Mouse (Mus musculus) fibroblast of lung, adult 2 months (primary cell): Measurements from ENCODE around the gene Clock.

Experiments used
- DNase-seq: peaks from one replicate; pipeline ENCODE4 v3.0.0-alpha.2; 2011; ENCODE audit warnings: low read depth

The Clock gene

GRCm38 (mm10) chr5:76304452-76305341 lies at the start of gene Clock:
Gene Clock (minus strand): TSS chr5:76304792.
- DNase-seq = peak; percentile 49

- no peak for DNase-seq
Measured at GRCm38 (mm10) chr5:76351953-76352611, 47.5 kb upstream of the Clock start.

DNA sequence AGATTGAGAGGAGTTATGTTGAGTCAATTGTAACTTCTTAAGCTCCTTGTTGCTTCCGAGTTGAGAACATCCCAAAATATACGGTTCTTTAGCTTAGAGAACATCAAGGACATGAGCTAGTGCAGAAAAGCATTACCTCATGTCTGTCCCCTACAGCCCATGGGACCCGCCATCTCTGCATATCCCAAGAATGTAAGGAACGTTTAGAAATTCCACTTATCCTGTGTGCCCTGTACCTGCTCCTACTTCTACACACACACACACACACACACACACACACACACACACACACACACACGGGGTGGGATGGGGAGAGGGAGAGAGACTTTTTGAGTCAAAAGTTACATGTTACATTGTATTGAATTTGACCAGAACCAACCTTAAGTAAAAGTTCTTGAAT lies 46.9 kb upstream of the Clock start:
- no peak for DNase-seq

- no peak for DNase-seq
Measured at GRCm38 (mm10) chr5:76346137-76346536, 41.5 kb upstream of the Clock start.

DNA sequence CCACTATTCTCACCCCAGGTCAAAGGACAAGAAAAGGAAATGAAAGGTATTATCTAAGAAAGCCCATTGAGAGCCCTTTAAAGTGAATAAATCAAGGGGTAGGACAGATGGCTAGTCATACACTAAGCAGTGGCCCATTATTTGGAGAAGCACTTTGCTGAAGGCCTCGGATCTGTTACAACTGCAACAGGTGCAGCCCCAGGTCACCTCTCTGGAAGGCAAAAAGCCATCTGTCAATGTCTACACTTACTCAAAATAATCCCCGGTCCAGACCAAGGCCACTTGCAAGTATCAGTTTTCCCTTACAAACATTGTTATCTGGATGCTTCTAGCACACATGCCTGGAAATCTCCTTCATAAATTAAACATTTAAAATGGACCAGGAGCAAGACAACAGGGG lies 36.3 kb upstream of the Clock start:
- no peak for DNase-seq

- DNase-seq = no peak
Measured at GRCm38 (mm10) chr5:76337100-76337499, 32.5 kb upstream of the Clock start.

DNA sequence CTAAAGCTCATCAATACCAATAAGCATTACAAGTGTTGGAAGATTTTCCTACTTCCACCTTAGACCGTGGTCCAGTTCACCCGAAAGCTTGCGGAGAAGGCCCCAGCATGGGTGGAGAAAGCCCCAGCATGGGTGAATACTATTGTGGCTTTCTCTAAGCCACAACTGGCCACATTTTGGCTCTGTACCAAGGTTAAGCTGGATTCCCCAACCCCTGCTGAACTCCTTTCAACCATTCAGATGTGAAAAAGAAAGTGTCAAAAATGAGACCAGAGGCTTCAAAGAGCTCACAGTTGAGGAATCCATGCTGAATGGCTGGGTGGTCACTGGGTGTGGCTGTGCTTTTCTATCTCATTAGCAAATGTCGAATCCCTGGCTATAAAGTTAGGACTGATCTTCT lies 29.2 kb upstream of the Clock start:
- no peak for DNase-seq

- DNase-seq = no peak
Measured at GRCm38 (mm10) chr5:76330953-76331352, 26.4 kb upstream of the Clock start, which contains the start of gene Pdcl2. Gene Pdcl2 (minus strand): TSS chr5:76331156.

- peak; percentile 52 for DNase-seq
Measured at GRCm38 (mm10) chr5:76327296-76327695, 22.7 kb upstream of the Clock start.

GRCm38 (mm10) chr5:76325113-76325512 lies 20.5 kb upstream of the Clock start:
- no peak for DNase-seq

DNA sequence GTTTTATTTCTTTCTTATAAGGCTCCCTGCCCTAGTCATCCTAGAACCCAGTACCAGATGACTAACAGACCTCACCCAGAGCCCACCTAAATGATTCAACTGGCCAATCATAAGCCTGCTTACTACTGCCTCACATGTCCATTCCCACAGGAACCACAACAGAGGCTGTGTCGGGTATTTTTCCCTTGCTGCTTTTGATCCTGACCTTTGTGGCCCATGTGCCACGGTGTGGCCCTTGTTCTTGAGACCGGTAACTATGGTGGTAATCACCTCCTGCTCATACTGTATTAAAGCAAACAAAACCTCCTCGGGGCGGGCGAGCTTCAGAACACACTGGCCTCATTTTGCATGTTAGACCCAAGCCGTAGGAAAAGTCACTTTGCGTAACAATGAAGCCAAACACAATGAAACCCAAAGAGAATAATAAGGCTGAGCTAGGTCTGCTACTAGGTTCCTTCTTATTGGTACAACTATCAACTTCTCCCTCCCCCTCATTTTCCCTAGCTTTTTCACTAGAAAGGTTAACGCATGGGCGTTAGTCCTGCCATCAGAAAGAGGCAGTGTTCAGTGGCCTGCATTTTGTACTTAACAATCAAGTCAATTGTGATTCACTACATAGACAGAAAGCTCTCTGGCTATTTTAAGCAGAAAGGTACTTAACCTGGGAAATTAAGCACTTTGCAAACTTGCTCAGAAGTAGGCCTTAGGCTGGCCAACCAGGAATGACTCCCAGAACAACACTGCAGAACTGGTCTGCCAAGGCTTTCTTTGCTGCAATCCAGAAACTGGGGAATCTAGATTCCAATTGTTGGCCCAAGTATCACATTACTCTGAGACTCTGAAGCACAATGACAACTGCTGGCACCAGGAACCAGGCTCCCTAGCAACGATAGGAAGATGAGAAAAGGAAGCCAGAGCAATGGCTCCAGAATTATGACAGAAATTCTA lies 16.9 kb upstream of the Clock start:
- DNase-seq = peak; percentile 10

- no peak for DNase-seq
Measured at GRCm38 (mm10) chr5:76308206-76308605, 3.6 kb upstream of the Clock start.

- no peak for DNase-seq
Measured at GRCm38 (mm10) chr5:76306261-76306660, 1.7 kb upstream of the Clock start.

DNA sequence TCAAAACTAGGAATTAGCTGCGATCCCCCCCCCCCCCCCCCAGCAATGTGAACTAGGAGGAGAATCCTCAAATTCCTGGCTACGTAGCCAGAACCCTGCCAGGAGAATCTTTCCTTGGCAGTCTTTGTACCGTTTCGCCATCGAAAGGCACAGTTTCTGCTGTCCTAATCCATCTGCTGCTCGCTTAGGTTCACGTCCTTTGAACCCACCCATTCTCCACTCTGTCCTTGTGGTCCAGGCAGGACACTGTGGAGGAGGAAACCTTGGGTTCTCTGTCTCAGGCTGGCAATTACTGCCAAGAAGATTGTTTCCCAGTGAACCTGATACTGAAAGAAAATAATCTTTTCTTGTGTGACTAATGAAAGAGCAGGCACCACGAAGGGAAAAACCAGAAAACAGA lies 1.0 kb upstream of the Clock start:
- DNase-seq = peak; percentile 10

- peak; percentile 17 for DNase-seq
Measured at GRCm38 (mm10) chr5:76303745-76304451, 694 bp downstream of the Clock start.

DNA sequence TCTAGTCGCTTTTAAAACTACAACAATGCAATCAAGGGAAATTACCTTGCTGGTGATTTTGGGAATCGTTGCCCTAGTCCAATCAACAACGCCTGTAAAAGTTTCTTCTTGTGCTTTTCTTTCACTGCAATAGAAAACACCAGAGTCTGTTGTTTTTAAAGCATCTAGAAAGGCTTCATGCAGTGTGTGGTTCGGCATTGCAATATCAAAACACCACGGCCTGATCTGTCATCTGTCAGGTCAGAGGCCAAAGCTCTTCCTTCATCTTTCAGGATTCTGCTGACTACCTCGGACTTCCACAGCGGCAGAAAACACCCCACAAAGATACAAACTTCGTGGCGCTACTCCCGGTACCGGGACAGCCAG lies 1.2 kb downstream of the Clock start:
- DNase-seq = no peak

GRCm38 (mm10) chr5:76302009-76302408 lies 2.6 kb downstream of the Clock start:
- DNase-seq = no peak

DNA sequence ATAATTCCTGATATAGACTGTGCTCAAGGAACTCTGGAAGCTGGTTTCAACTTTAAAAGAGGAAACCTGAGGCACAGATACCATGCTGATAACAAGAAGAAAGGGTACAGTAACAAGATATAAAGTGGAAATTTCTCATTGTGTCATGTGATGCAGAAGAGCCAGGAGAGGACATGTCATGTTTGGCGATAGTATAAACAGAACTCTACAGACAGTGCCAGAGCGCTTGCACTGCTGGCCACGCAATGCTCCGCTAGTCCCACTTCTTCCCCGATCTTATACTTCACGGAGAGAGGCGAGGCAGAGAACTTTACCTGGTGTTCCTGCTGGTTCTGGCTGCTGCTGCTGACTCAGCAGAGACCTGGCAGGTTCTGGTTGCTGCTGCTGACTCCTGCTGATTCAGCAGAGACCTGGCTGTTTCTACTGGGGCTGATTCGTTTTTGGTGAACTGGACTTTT lies 15.3 kb downstream of the Clock start:
- no peak for DNase-seq

DNA sequence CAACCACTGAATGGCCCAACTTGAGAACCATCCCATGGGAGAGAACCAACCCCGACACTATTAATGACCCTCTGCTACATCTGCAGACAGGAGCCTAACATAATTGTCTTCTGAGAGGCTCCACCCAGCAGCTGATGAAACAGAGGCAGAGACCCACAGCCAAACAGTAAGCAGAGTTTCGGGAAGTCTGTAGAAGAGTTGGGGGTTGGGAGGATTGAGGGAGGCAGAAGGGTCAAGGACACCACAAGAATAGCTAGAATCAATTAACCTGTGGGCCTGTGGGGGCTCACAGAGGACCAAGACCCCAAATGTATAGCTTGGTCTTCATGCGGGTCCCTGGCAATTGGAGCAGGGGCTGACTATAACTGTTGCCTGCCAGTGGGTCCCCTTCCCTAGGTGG lies 16.3 kb downstream of the Clock start:
- DNase-seq = no peak

- no peak for DNase-seq
Measured at GRCm38 (mm10) chr5:76287062-76287461, 17.5 kb downstream of the Clock start.

DNA sequence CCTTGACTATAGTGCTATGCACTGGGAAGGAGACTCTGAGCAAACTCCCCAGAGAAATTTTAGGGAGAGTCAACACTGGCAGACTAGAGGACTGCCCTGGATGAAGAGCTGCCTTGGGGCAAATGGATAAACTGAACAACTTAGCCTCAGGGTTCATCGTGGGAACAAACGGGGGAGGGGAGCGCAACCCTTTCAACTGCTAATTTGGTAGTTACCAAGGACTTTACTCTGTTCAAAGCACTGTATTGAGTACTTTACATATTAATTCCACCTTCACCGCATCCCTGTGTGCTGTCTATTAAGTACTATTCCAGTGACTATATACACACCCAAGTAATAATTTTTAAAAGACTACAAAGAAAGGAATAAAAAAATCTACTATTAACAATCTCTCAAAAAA lies 18.9 kb downstream of the Clock start:
- no peak for DNase-seq

- no peak for DNase-seq
Measured at GRCm38 (mm10) chr5:76283890-76284289, 20.7 kb downstream of the Clock start.
